Mouse (Mus musculus): Measurements from ENCODE around the gene Irak2. TPM values are rescaled to one million over a fixed set of nuclear protein-coding genes. Genes with fewer than 3 reads are reported as not detected.
"Not testable (repeated sequence)": the region's sequence is repeated elsewhere in the genome, so short reads cannot be mapped to it uniquely, and the experiment has no call there.

The Irak2 gene
- polyA plus RNA-seq, 2 experiments, result 4.9 to 27.0 TPM

DNA sequence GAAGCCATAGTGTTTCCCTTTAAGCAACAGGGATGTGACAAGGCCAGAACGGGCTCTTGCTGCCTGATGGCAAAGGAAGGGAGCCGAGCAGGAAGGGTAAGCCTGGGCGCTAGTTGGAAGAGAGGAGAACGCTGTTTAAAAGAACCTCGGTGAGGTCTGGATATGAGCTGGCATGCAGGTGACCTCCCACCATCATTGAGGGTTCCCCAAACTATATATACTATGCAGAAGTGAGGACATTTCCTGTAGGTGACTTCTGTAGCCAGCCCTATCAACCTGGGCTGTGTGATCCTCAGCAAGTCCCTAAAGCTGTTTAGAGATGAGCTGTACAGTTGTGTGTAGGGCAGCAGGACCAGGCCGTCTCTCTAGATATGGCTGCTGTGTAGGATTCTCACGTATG lies 26.0 kb downstream of the Irak2 start:
- no peak overlapping the region for H3K4me2 ChIP-seq (ENCODE audit: low read depth)
- no peaks in the 10 kb centered on the region for H3K36me3 ChIP-seq (replicated peaks; ENCODE audit: control insufficient read depth, insufficient read depth, low read depth)
- DNase-seq (ENCODE audit: low read depth in 3 of 3, low spot score in 3 of 3) (no peak), ATAC-seq (ENCODE audit: insufficient read depth) (no peak)
- no peaks in the 10 kb centered on the region for H3K27me3 ChIP-seq (ENCODE audit: control insufficient read depth, insufficient read depth, low read length)
- TF ChIP-seq CTCF (IDR thresholded peaks at IDR 0.05; ENCODE audit: low read depth) (no peak), EP300 (IDR thresholded peaks at IDR 0.05; ENCODE audit: low read depth) (no peak)
- H3K4me3 ChIP-seq (ENCODE audit: insufficient read depth in 1 of 2, low read depth in 2 of 2, low read length in 2 of 2), result no peak overlapping the region
- no peaks in the 10 kb centered on the region for H3K9me3 ChIP-seq (ENCODE audit: control insufficient read depth, low read length)
- no peak overlapping the region for H3K27ac ChIP-seq
- peaks cover 7 to 24% of the 10 kb centered on the region in 2 experiments for H3K4me1 ChIP-seq (replicated peaks; ENCODE audit: control insufficient read depth in 2 of 2, insufficient read depth in 2 of 2, low read length in 1 of 2)
- 75% methylated on average over 7 of the region's 7 CpGs for WGBS (ENCODE audit: insufficient replicate concordance)
- H3K9ac ChIP-seq (replicated peaks), result no peak overlapping the region

DNA sequence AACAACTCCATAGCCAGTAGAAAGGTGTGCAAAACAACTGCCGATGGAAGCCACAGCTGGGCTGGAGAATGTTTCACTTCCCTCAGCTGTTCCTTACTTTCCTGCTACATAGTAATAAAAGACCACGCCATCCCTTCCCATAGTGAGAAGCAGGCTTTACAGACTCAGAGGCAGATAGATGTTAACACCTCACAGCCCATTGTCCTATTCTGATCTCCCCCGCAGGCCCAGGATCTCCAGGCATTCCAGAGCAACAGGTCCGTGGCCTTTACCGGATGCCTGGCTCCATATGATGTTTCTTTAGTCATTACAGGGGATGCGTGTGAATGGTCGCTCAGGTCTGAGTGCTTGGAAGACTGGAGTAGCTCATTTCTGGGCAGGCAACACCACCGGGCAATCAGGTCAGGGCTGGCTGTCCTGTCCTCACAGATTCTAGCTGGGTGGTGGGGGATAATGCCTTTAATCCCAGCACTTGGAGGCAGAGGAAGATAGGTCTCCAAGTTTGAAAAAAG lies 29.4 kb downstream of the Irak2 start:
- TF ChIP-seq CTCF (IDR thresholded peaks at IDR 0.05; ENCODE audit: low read depth) (no peak), EP300 (IDR thresholded peaks at IDR 0.05; ENCODE audit: low read depth) (no peak)
- Histone ChIP-seq H3K27me3 (ENCODE audit: control insufficient read depth, insufficient read depth, low read length) (no peaks in the 10 kb centered on the region), H3K4me3 (ENCODE audit: insufficient read depth in 1 of 2, low read depth in 2 of 2, low read length in 2 of 2) (no peak overlapping the region), H3K27ac (no peak overlapping the region), H3K9me3 (ENCODE audit: control insufficient read depth, low read length) (peaks cover 2% of the 10 kb centered on the region; the same call in 1 of the 2 replicates), H3K4me1 (replicated peaks; ENCODE audit: control insufficient read depth in 2 of 2, insufficient read depth in 2 of 2, low read length in 1 of 2) (peaks cover 4 to 12% of the 10 kb centered on the region in 2 experiments; a peak in 3 of 4 replicates), H3K9ac (replicated peaks) (no peak overlapping the region), H3K36me3 (replicated peaks; ENCODE audit: control insufficient read depth, insufficient read depth, low read depth) (no peaks in the 10 kb centered on the region; the same call in 1 of the 2 replicates), H3K4me2 (ENCODE audit: low read depth) (no peak overlapping the region)
- ATAC-seq (ENCODE audit: insufficient read depth) (no peak), DNase-seq (ENCODE audit: low read depth in 3 of 3, low spot score in 3 of 3) (no peak)
- 71% methylated on average over 8 of the region's 8 CpGs for WGBS (ENCODE audit: insufficient replicate concordance)

DNA sequence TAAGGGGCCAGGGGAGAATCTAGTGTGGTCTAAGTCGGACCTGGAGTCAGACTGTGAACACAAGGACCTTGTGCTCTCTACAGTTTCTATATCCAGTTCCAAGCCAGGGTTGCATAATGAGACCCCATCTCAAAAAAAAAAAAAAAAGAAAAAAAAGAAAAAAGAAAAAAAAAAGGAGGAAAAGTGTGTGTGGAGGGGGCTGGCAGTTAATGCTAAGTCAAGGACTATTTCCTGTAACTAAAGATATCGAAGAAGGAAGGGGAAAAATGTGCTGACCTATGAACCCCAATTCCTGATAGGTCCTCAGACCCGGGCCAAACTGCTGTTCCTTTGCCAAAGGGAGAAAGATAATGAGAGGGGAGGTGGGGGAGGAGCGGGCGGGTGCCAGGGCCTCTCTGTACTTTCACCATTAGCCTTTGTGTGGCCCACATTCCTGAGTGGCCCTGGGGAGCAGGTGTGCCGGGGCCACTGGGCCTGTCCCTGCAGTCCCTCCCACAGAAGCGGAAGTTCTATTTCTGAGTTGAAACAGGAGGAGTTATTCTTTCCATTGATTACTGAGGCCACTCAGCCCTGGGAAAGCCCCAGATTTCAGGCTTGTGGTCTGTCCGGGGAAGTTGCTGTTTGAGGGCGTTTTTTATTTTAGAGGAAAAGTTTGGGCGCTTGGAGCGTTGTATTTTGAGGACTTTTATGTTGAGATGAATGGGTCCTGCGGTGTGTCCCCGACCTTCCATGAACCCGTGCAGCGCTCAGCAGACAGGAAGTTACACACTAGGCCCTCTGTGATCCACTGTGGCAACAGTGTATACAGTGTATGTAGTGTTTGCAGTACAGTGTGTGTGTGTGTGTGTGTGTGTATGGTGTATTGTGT lies 30.3 kb downstream of the Irak2 start:
- no peak for TF ChIP-seq EP300 (IDR thresholded peaks at IDR 0.05; ENCODE audit: low read depth)
- TF ChIP-seq CTCF (IDR thresholded peaks at IDR 0.05; ENCODE audit: low read depth), result no peak
- DNase-seq (ENCODE audit: low read depth in 3 of 3, low spot score in 3 of 3), result no peak
- peak overlapping the region; percentile 34 for H3K4me2 ChIP-seq (ENCODE audit: low read depth)
- peak; percentile 67 for ATAC-seq (ENCODE audit: insufficient read depth)
- H3K4me1 ChIP-seq (replicated peaks; ENCODE audit: control insufficient read depth in 2 of 2, insufficient read depth in 2 of 2, low read length in 1 of 2), result peaks cover 4 to 12% of the 10 kb centered on the region in 2 experiments; a peak in 3 of 4 replicates
- no peaks in the 10 kb centered on the region; the same call in 1 of the 2 replicates for H3K36me3 ChIP-seq (replicated peaks; ENCODE audit: control insufficient read depth, insufficient read depth, low read depth)
- H3K27me3 ChIP-seq (ENCODE audit: control insufficient read depth, insufficient read depth, low read length), result no peaks in the 10 kb centered on the region
- peaks cover 2% of the 10 kb centered on the region; the same call in 1 of the 2 replicates for H3K9me3 ChIP-seq (ENCODE audit: control insufficient read depth, low read length)
- WGBS (ENCODE audit: insufficient replicate concordance), result 15% methylated on average over 15 of the region's 15 CpGs
- no peak overlapping the region for H3K9ac ChIP-seq (replicated peaks)
- no peak overlapping the region for H3K4me3 ChIP-seq (ENCODE audit: insufficient read depth in 1 of 2, low read depth in 2 of 2, low read length in 2 of 2)
- no peak overlapping the region; the same call in 1 of the 2 replicates for H3K27ac ChIP-seq

DNA sequence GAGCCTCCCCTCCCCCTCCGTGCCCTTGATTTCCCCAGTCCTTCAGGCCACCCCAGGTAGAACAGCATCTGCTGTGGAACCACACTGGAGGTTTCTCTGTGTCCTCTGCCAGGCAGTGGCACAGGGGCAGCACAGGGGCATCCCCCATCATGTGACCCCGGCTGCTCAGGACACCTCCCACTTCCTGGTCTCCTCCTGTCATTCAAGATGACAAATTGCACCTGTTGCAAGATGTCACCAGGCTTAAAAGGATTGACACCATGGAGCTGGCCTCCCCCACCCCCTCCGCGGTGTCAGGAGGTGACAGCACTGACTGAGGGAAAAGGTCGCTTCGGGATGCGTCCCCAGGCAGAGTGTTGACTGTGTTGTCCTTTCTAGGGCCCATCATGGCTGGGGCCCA lies 31.6 kb downstream of the Irak2 start:
- Histone ChIP-seq H3K9ac (replicated peaks) (no peak overlapping the region), H3K27ac (no peak overlapping the region)
- DNase-seq (ENCODE audit: low read depth in 3 of 3, low spot score in 3 of 3), result no peak

DNA sequence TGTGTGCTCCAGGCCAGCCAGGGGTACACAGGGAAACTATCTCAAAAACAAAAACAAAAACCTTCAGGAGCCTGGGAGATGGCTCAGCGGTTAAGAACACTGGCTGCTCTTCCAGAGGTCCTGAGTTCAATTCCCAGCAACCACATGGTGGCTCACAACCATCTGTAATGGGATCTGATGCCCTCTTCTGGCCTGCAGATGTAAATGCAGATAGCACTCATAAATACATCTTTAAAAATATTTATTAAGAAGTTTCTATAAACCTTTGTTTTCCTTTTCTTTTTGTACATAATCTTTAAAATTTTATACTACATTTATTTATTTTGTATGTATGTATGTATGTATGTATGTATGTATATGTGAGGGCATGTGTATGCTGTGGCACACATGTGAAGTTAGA lies 33.8 kb downstream of the Irak2 start:
- not testable (repeated sequence) for H3K36me3 ChIP-seq (replicated peaks; ENCODE audit: control insufficient read depth, insufficient read depth, low read depth); ATAC-seq (ENCODE audit: insufficient read depth); DNase-seq (ENCODE audit: low read depth in 3 of 3, low spot score in 3 of 3); H3K9ac ChIP-seq (replicated peaks); H3K27ac ChIP-seq; H3K4me3 ChIP-seq (ENCODE audit: insufficient read depth in 1 of 2, low read depth in 2 of 2, low read length in 2 of 2); H3K9me3 ChIP-seq (ENCODE audit: control insufficient read depth, low read length); H3K27me3 ChIP-seq (ENCODE audit: control insufficient read depth, insufficient read depth, low read length); H3K4me2 ChIP-seq (ENCODE audit: low read depth)
- TF ChIP-seq CTCF (IDR thresholded peaks at IDR 0.05; ENCODE audit: low read depth), result peak; percentile 42
- 80% methylated on average over 1 of the region's 1 CpGs for WGBS (ENCODE audit: insufficient replicate concordance)
- H3K4me1 ChIP-seq (replicated peaks; ENCODE audit: control insufficient read depth in 2 of 2, insufficient read depth in 2 of 2, low read length in 1 of 2), result peaks cover 4 to 12% of the 10 kb centered on the region in 2 experiments; a peak in 3 of 4 replicates

More for the DNA sequence above, 31.6 kb downstream of the Irak2 start:
- Histone ChIP-seq H3K36me3 (replicated peaks; ENCODE audit: control insufficient read depth, insufficient read depth, low read depth) (no peaks in the 10 kb centered on the region; the same call in 1 of the 2 replicates), H3K27me3 (ENCODE audit: control insufficient read depth, insufficient read depth, low read length) (no peaks in the 10 kb centered on the region), H3K4me1 (replicated peaks; ENCODE audit: control insufficient read depth in 2 of 2, insufficient read depth in 2 of 2, low read length in 1 of 2) (peaks cover 4 to 12% of the 10 kb centered on the region in 2 experiments; a peak in 3 of 4 replicates), H3K4me2 (ENCODE audit: low read depth) (no peak overlapping the region), H3K4me3 (ENCODE audit: insufficient read depth in 1 of 2, low read depth in 2 of 2, low read length in 2 of 2) (no peak overlapping the region), H3K9me3 (ENCODE audit: control insufficient read depth, low read length) (peaks cover 2% of the 10 kb centered on the region; the same call in 1 of the 2 replicates)
- 70% methylated on average over 7 of the region's 7 CpGs for WGBS (ENCODE audit: insufficient replicate concordance)
- TF ChIP-seq CTCF (IDR thresholded peaks at IDR 0.05; ENCODE audit: low read depth) (no peak), EP300 (IDR thresholded peaks at IDR 0.05; ENCODE audit: low read depth) (no peak)
- no peak for ATAC-seq (ENCODE audit: insufficient read depth)
